Mouse (Mus musculus) liver, embryonic 14.5 days (tissue): ENCODE data around the gene Aldh9a1.

Experiments
- CTCF ChIP-seq: IDR thresholded peaks from 2 replicates; pipeline ENCODE4 v1.5.1; 2016; ENCODE audit warnings: antibody characterized with exemption, low read depth, control low read depth
- EP300 ChIP-seq: IDR thresholded peaks from 2 replicates; pipeline ENCODE4 v1.6.1; 2016; ENCODE audit warnings: antibody characterized with exemption, low read depth

DNA sequence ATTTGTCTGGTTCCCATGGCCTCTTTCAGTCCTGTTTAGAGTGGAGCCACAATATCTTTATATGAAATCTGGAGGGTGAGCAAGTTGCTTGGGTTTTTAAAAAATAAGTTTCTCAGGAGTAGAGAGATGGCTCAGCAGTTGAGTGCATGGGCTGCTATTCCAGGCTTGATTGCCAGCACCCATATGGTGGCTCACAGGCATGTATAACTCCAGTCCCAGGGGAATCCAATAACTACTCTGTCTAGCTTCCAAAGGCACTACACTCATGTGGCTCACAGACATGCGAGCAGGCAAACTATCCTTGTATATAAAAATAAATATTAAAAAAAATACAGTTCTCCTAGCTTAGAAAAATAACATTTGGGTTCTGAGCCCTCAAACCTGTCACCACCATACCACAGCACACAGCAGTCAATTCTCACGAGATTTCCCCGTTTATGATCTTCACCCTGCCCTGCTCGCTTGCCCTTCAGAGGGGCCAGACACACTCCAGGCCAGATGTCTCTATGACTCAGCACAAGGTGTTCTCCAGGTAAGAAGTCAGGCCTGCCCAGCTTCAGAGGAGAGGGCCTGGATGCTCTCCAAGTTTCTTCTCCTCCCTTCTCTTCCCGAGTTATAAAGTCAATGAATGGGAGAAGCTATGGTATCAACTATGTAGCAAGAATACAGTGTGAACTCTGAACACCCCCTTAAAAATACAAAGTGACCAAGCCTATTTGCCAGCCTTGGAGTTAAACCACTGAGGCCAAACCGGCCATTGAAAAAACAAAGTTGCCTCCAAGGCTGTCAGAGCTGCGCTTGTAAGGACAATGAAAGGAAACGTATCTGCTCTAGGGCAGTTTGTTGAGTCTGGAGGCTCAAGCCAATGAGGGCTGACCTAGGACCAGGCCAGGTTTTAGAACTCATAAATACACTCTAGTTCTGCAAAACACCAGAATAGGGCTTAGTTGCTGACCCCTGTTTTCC lies 31.5 kb downstream of the Aldh9a1 start:
- no peak for TF ChIP-seq CTCF
- no peak for TF ChIP-seq EP300
